Mouse (Mus musculus): Measurements from ENCODE around the gene Gpr176.

- no peak for TF ChIP-seq CHD2 (IDR thresholded peaks at IDR 0.05; ENCODE audit: low read depth, low read length)
- no peak for TF ChIP-seq ZNF384 (IDR thresholded peaks at IDR 0.05; ENCODE audit: low read depth, low read length)
- no peak for TF ChIP-seq HCFC1 (IDR thresholded peaks at IDR 0.05; ENCODE audit: borderline replicate concordance, insufficient read depth, low read length)
- no peak for TF ChIP-seq ZC3H11A (IDR thresholded peaks at IDR 0.05; ENCODE audit: borderline replicate concordance, low read depth, low read length)
- no peak for TF ChIP-seq MAFK (IDR thresholded peaks at IDR 0.05; ENCODE audit: insufficient read depth, low read depth, low read length)
Measured at GRCm38 (mm10) chr2:118412821-118413220, 39.6 kb upstream of the Gpr176 start.

All from ES-E14 (cell line).